Comparison of ENCODE assay signal across 22 mouse cellular contexts in genomic region chr9:31654747-31655146, GRCm38 (mm10).
DNase-seq lines count a peak whose midpoint lies in the region; ATAC-seq and TF ChIP-seq lines count a peak whose summit lies in the region.
"Had no signal": no experiment of that assay in that cellular context is flagged by ENCODE, and none has a peak within 500 bp of the region (broad histone marks: within the 10 kb centered on the region; RNA-seq: fewer than 3 reads in every experiment).

No protein-coding gene starts in this region.

- no peak overlapping the region for H3ac ChIP-seq in C2C12 (ENCODE audit: control insufficient read depth, insufficient read length, low read depth)

- peak; percentile 32; the same call in 1 of the 2 replicates for ATAC-seq in intestine, embryonic 16.5 days
- ATAC-seq in erythroblast, adult 5-6 weeks (replicated peaks; ENCODE audit: low FRiP score, poor library complexity, severe bottlenecking) = no peak
- ATAC-seq: activated CD4-positive, CD25-positive, alpha-beta regulatory T cell, adult 4 months; forebrain, embryonic 14.5 days; forebrain, postnatal 0 days had no signal

- TF ChIP-seq CTCF in C2C12 (IDR thresholded peaks at IDR 0.05; ENCODE audit: control insufficient read depth, insufficient read depth, insufficient read length) = no peak
- no peak for TF ChIP-seq CTCF in small intestine, adult 2 months (IDR thresholded peaks at IDR 0.05; ENCODE audit: extremely low read depth, insufficient read length, insufficient replicate concordance, low read depth, low read length)

- WGBS in intestine, embryonic 16.5 days = 80% methylated on average over 6 of the region's 6 CpGs
- 46% methylated on average over 6 of the region's 6 CpGs for WGBS in small intestine, adult 2 months

- H3K79me3 ChIP-seq in C2C12 (ENCODE audit: low read depth) = no peaks in the 10 kb centered on the region

- H3K9ac ChIP-seq in intestine, embryonic 16.5 days (ENCODE audit: low read depth, low read length) = no peak overlapping the region
- H3K9ac ChIP-seq: forebrain, postnatal 0 days; heart, embryonic 13.5 days; hindbrain, embryonic 12.5 days; hindbrain, embryonic 15.5 days had no signal

- H3K27me3 ChIP-seq in C2C12 (ENCODE audit: control insufficient read depth, insufficient read depth, insufficient read length) = no peaks in the 10 kb centered on the region
- no peaks in the 10 kb centered on the region for H3K27me3 ChIP-seq in intestine, embryonic 16.5 days (replicated peaks; ENCODE audit: control insufficient read depth, insufficient read depth, low read length)
- no peaks in the 10 kb centered on the region for H3K27me3 ChIP-seq in small intestine, adult 2 months (ENCODE audit: control insufficient read depth, insufficient read depth, low read length)
- H3K27me3 ChIP-seq: heart, embryonic 13.5 days; hindbrain, embryonic 12.5 days; hindbrain, embryonic 15.5 days had no signal

- DNase-seq in NIH3T3 (ENCODE audit: low read depth) = peak; percentile 11
- DNase-seq in lung, postnatal 4 days = no peak
- DNase-seq in spleen, postnatal 4 days (ENCODE audit: low spot score in 2 of 2) = no peak
- DNase-seq: adrenal gland, adult 8-10 months; adrenal gland, postnatal 25 days; cerebellum, adult 18-20 months; cerebellum, adult 9-10 months; cerebellum, postnatal 14 days; forebrain, postnatal 0 days; gastrocnemius, postnatal 25 days; heart, adult 18-20 months; heart, postnatal 14 days had no signal

- no peaks in the 10 kb centered on the region for H3K4me1 ChIP-seq in intestine, embryonic 16.5 days (ENCODE audit: control insufficient read depth, insufficient read depth, low read length)
- H3K4me1 ChIP-seq in small intestine, adult 2 months (ENCODE audit: control insufficient read depth, insufficient read depth, insufficient read length, low read length) = peaks cover 4% of the 10 kb centered on the region; the same call in 1 of the 2 replicates
- H3K4me1 ChIP-seq: heart, embryonic 10.5 days; heart, embryonic 13.5 days; hindbrain, embryonic 12.5 days; hindbrain, embryonic 15.5 days had no signal

- H3K9me3 ChIP-seq in intestine, embryonic 16.5 days (ENCODE audit: control insufficient read depth, low read length) = no peaks in the 10 kb centered on the region
- H3K9me3 ChIP-seq: heart, embryonic 10.5 days; heart, embryonic 13.5 days; hindbrain, embryonic 12.5 days; hindbrain, embryonic 15.5 days had no signal

- 0 out of 2 replicates have a peak overlapping the region, but pooled peaks have one; percentile 11 for H3K27ac ChIP-seq in intestine, embryonic 16.5 days (ENCODE audit: low read length)
- H3K27ac ChIP-seq in small intestine, adult 2 months (ENCODE audit: insufficient read depth, low read depth, low read length) = no peak overlapping the region
- H3K27ac ChIP-seq: heart, embryonic 10.5 days; heart, embryonic 13.5 days; hindbrain, embryonic 12.5 days; hindbrain, embryonic 15.5 days had no signal

- no peaks in the 10 kb centered on the region for H3K79me2 ChIP-seq in C2C12 (ENCODE audit: control insufficient read depth, insufficient read depth)

- no peak overlapping the region for H3K4me3 ChIP-seq in C2C12 (ENCODE audit: insufficient read depth, poor library complexity, severe bottlenecking)
- H3K4me3 ChIP-seq in intestine, embryonic 16.5 days (ENCODE audit: low read length) = no peak overlapping the region
- H3K4me3 ChIP-seq in small intestine, adult 2 months (ENCODE audit: low read depth, low read length) = peak overlapping the region; percentile 44
- H3K4me3 ChIP-seq: heart, embryonic 10.5 days; heart, embryonic 13.5 days; hindbrain, embryonic 12.5 days; hindbrain, embryonic 15.5 days had no signal

- TF ChIP-seq POLR2A in small intestine, adult 2 months (IDR thresholded peaks at IDR 0.05; ENCODE audit: low read depth, low read length) = no peak

- peak overlapping the region; percentile 13 for H3K4me2 ChIP-seq in intestine, embryonic 16.5 days (ENCODE audit: low read depth, low read length)
- H3K4me2 ChIP-seq: heart, embryonic 13.5 days; hindbrain, embryonic 12.5 days; hindbrain, embryonic 15.5 days had no signal

- no peaks in the 10 kb centered on the region for H3K36me3 ChIP-seq in C2C12 (ENCODE audit: control insufficient read depth, insufficient read depth)
- H3K36me3 ChIP-seq in intestine, embryonic 16.5 days (ENCODE audit: control insufficient read depth, insufficient read depth, low read length) = no peaks in the 10 kb centered on the region
- no peaks in the 10 kb centered on the region for H3K36me3 ChIP-seq in small intestine, adult 2 months (ENCODE audit: control insufficient read depth, insufficient read depth, low read length)
- H3K36me3 ChIP-seq: heart, embryonic 10.5 days; heart, embryonic 13.5 days; hindbrain, embryonic 12.5 days; hindbrain, embryonic 15.5 days had no signal

TF ChIP-seq in C2C12, 6 proteins besides CTCF, POLR2A, EP300 and RAD21:
- no peak for TF ChIP-seq MYOG (IDR thresholded peaks at IDR 0.05; ENCODE audit: control insufficient read depth, extremely low read depth, insufficient read length)
- no peak for TF ChIP-seq FOSL1 (IDR thresholded peaks at IDR 0.05; ENCODE audit: insufficient read depth, low read length, poor library complexity, severe bottlenecking)
- no peak for TF ChIP-seq MYOD1 (IDR thresholded peaks at IDR 0.05; ENCODE audit: control insufficient read depth, insufficient read length, low read depth)
- no peak for TF ChIP-seq MAX (IDR thresholded peaks at IDR 0.05)
- no peak for TF ChIP-seq CEBPB (IDR thresholded peaks at IDR 0.05; ENCODE audit: low read depth)
- TF ChIP-seq USF1 (IDR thresholded peaks at IDR 0.05; ENCODE audit: low read depth) = peak; percentile 92
TF ChIP-seq in C2C12: peak in this region for 1.
